Mouse (Mus musculus) lung, adult 2 months (tissue): ENCODE results near the gene Plekha3.

ENCODE experiments used
- CTCF ChIP-seq: fragments of 200-500 bp; IDR thresholded peaks from 2 replicates; pipeline ENCODE4 v1.5.1; 2011; ENCODE audit warnings: mild to moderate bottlenecking, low read length, control low read depth; ENCODE audit not compliant: insufficient read depth
- POLR2A ChIP-seq: fragments of 200-500 bp; IDR thresholded peaks from 2 replicates; pipeline ENCODE4 v1.6.1; 2011; ENCODE audit warnings: low read depth, mild to moderate bottlenecking, control low read depth, low read length, borderline replicate concordance; ENCODE audit errors: extremely low read depth

DNA sequence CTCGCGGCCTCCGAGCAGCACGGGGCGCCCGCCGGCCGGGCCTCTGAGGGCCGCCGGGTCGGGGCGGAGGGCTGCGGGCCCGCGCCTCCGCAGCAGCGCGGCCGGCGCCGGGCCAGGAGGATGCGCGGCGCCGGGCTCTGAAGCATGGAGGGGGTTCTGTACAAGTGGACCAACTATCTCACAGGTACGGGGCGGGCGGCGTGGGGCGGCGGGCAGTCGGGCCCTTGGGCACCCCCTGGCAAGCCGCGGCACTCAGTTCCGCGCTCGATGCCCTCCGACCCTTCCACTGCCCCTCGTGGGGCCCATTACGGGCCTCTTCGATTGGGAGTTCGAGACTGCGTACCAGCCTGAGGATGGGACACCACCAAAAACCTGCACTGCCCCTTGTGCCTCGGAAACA, 370 bp downstream of the Plekha3 start:
- TF ChIP-seq CTCF (no peak), POLR2A (no peak)
